Mouse (Mus musculus) erythroid progenitor cell, adult 5-6 weeks (primary cell): ENCODE measurements at regions not wholly inside any gene's neighbourhood (a gene's known extent, or its start where the extent isn't known, plus 50 kb on each side); places are given as distances from the start of the nearest gene placed in this dataset.

ENCODE experiments used
- ATAC-seq: replicated peaks from 2 replicates; pipeline ENCODE4 v1.8.0; 2016; ENCODE audit warnings: moderate number of reproducible peaks, mild to moderate bottlenecking, moderate TSS enrichment, inconsistent platforms; ENCODE audit not compliant: poor library complexity, low FRiP score, severe bottlenecking

DNA sequence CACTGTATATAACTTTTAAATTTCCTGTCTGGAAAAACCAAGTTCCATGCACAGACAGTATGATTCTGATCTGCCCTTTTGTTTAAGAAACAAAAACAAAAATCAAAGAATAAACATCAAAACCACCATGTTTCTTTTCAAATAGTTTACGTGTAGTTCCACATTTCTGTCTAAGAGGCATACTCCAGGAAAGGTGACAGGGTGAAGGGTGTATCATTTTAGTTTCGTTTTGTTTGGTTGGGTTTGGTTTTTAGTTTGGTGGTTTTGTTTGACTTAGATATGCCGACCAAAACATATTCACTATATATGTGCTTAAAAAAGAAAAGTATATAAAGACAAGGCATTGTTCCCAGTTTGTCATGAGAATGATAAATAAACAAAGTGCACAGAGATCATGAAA lies 524.9 kb downstream of the Adgrl2 start:
- ATAC-seq: no peak

- no peak for ATAC-seq
Measured at GRCm38 (mm10) chr3:148462791-148463190, 527.6 kb downstream of the Adgrl2 start.

- ATAC-seq: no peak
Measured at GRCm38 (mm10) chr3:148448888-148449287, 541.5 kb downstream of the Adgrl2 start.

DNA sequence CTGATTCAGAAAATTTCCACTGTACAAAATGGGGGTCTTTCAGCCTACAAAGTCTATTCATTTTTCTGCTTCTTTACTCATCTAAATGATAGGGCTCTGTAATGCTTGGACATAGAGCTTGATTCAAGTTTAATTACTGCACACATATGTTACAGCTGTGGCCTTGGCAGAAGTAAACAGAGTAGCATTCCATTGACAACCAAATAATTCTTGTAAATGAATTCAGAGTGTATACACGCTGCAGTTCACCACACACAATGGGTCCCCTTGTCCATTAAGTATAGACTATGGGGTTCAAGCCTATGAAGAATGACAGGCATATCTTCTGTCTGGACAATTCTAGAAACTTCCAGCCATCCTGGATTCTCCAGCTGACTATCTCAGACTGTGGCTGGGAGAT lies 541.9 kb downstream of the Adgrl2 start:
- no peak for ATAC-seq

DNA sequence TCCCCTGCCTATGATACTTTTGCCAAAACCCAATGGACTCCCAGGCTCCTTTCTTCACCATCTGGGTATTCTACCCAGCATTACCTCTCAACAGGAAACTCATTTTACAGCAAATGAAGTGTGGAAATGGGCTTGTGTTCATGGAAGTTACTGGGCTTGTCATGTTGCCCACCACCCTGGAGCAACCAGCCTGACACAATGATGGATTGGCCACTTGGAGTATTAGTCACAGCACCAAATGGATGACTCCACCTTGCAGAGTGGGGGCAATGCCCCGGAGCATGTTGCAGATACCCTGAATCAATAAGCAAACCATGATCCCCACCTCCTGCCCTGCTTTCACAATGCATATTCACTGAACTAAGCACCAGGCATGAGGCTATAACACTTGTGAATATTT lies 543.5 kb downstream of the Adgrl2 start:
- ATAC-seq: no peak

GRCm38 (mm10) chr3:148443012-148443411 lies 547.3 kb downstream of the Adgrl2 start:
- ATAC-seq: no peak

GRCm38 (mm10) chr3:148434033-148434432 lies 556.3 kb downstream of the Adgrl2 start:
- ATAC-seq: no peak

DNA sequence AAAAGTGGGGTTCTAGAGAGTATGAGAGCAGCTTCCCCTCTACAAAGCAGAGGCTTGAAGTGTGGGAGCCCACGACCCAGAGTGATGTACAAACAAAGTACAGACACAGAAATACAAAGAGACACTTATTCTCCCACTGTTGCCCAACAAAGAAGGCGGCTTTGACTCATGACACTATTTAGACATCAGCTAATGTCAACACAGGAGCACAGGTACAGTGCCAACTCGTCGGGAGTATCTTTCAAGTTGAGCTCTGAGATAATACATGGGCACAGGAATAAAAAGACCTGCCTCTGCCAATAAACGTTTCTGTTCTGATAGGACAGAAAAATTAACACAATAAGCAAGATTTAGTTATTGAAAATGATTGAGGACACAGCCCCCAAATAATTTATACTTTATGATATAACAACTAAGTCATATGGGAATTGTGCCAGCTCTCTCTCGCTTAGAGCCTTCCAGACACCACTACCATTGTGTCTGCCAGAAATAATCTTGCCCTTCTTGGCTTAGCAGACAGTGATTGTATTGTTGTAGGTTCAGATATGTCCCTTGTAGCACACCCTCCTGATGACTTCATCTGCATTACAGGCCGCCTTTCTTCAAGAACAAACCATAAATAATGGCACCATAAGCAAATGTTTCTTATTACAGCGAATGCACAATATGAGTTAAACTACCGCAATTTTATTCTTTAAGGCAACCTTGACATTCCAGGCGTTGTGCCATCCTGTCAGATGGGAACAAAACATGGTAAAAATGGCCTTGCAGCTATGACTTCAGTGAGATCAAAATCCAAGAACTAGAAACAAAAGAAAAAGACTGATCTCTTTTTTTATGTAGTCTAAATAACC lies 561.1 kb downstream of the Adgrl2 start:
- ATAC-seq: no peak

GRCm38 (mm10) chr3:148424089-148424488 lies 566.3 kb downstream of the Adgrl2 start:
- no peak for ATAC-seq

- ATAC-seq: no peak
Measured at GRCm38 (mm10) chr3:148423383-148423782, 567.0 kb downstream of the Adgrl2 start.

GRCm38 (mm10) chr3:148422720-148423119 lies 567.6 kb downstream of the Adgrl2 start:
- ATAC-seq: no peak

DNA sequence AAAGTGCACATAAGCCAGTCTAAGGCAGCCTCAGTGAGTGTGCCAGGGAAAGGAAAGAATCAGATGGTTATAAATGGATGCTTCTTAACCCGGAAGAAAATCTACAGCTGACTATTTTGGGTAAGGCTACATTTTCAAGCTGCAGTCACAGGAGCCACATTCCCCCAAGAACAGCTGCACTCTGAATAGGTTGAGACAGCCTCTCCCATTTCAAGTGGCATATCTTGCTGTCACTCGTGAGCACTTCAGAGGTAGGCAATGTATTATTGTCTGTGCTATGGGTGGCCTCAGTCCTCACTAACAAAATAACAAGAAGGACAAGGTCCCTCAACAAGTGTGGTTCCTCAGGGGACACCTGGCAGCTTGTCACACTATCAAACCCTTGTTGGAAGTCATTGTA lies 568.1 kb downstream of the Adgrl2 start:
- no peak for ATAC-seq

DNA sequence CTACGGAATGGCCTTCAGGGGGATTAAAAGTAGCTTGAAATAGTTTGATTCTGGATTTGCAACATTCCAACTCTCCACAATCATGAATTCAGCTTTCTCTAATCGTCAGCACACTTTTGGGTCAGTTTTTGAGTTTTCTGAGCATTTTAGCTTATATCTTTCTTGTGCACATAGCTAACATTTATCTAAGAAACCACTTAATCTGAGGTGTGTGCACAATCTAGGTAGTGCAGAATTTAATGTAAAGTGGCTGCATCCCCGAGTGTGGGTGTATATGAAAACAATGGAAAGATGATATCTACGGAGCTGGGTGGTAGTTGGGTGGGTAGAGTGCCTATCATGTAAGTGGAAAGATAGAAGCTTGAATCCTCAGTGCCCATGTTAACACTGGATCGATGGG lies 570.1 kb downstream of the Adgrl2 start:
- ATAC-seq: no peak

DNA sequence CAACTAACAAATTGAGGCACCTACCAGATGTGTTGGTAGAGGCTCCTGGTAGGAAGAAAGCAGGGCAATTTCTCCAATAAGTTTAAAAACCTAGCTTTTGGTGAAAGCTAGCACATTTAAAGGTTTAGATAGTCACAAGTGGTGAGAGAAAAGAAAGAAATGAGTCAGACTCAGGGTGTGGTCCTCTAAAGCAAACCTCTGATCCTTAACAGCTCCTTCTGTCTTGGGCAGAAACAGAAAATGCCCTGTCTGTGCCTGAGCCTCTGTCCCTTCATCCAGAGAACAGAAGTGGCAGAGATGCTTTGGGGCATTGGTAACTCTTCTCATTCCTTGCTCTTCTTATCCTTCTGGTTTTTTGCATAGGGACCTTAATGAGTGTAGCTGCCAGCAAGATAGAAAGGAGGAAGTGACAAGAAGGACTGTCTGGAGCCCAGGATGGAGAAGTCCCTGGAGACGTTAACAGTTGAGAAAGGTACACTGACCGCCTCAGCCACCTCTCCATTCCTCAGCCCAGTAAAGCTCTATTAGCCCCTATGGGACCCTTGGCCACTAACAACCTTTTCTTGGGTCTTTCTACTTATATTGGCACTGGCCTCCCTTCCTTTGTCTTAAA lies 570.8 kb downstream of the Adgrl2 start:
- ATAC-seq: no peak

GRCm38 (mm10) chr3:148418067-148418466 lies 572.3 kb downstream of the Adgrl2 start:
- no peak for ATAC-seq

DNA sequence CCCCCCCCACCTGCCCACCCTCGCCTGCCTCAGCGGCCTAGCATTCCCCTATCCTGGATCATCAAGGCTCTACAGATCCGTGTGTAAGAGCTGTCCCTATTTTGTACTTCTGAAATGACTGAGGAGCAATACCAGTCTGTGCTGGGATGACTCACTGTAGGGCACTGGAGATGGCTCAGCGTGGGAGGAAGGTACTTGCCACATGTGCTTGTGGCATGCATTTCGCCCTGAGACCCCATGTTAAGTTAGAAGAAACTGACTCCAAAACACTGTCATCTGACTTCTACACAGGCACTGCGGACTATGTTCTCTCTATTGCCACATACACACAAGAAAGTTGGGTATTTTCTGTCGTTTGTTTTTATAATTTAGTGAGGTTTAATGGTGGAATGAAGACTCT lies 574.9 kb downstream of the Adgrl2 start:
- ATAC-seq: no peak

DNA sequence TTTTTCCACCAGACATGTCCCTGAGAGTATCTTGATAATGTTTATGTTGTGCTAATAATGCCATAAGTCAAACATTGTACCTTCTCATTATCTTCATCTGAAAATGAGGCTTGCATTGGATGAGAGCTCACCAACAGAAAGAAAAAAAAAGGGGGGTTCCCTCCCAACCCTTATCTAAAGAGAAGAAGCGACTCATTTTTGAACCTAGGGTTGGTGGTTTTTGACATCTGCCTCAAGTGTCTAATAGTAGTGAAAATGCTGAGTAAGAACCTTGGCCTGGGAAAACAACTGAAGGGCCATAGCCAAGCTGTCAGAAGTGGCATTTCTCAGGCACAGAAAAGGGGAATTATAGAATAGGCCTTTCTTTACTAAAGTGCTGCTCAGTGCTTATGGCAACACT lies 577.3 kb downstream of the Adgrl2 start:
- no peak for ATAC-seq

DNA sequence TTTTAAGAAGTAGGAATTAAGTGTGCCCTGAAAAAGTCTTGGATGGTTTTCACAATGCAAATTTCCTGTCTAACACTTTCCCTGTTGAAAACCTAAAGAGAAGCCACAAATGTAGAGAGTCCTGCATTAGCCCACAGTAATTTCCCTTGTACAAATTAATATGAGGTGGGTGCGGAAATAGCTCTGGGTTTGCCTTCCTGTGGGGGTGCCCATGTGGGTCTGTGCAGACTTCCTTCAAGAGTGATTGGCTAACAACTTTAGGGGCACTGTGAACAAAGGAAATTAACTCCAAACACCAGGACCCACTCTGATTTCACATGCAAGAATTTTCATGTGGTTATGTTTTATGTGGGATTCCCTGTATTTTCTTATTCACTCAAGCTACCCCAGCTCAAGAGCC lies 578.2 kb downstream of the Adgrl2 start:
- no peak for ATAC-seq

DNA sequence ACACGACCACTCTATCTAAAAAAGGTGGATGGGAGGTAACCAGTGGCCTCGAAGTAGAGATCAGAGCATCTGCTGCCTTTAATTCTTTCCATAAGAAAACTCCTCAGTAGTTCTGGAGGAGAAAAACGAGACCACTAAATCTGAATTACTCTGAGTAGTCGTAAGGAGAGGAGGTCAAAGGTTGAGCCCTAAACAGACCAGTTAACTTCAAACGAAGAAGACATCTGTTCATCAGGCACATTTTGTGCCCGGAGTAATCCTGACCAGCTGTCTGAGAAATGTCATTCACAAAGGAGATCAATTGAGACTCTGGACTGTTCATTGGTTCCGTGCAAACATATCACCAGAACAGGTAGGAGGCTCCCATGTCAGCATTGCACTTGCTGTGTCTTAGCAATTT lies 592.0 kb downstream of the Adgrl2 start:
- ATAC-seq: no peak

GRCm38 (mm10) chr3:148387550-148387949 lies 602.8 kb downstream of the Adgrl2 start:
- no peak for ATAC-seq

DNA sequence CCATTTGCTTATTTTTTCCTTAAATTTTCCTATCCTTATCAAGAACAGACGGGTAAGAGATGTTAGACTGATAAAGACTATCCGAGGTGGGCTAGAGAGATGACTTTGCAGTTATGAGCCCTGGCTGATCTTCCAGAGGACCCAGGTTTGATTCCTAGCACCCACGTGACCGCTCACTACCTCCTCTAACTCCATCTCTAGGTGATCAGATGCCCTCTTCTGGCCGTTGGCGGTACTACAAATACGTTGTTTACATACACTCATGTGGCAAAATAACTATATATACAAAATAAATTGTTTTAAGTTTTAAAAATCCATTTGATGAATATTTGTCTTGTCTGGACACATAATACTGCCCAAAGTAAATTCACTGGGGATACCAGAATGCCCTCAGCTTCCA lies 604.6 kb downstream of the Adgrl2 start:
- no peak for ATAC-seq

DNA sequence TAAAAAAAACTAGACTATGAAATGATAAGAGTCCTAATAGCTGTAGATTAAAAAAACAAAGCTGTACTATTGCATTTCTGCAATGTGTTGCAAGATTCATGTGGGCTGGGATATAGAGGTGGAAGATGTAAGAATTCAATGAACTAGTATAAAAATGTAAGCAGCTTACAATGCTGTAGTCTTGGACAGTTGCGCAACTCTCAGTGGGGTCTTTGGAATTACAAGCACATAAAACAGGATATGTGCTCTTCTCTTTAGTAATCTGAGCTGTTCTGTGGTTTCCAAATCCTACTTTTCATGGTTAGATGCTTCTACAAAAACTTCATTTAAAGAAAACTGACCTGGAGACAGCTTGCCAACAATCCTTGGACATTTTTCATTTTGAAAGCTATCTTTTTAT lies 609.3 kb downstream of the Adgrl2 start:
- ATAC-seq: no peak
